Mouse (Mus musculus): ENCODE data around the gene Zfand3.
A peak's percentile ranks its signal among the peaks of the same experiment; 100 is the strongest.

Gene Zfand3

GRCm38 (mm10) chr17:29998566-29999295 lies 5.8 kb upstream of the Zfand3 start:
- DNase-seq (ENCODE audit: low spot score): no peak

GRCm38 (mm10) chr17:30005103-30005443 lies 540 bp downstream of the Zfand3 start:
- no peak for DNase-seq (ENCODE audit: low spot score)

GRCm38 (mm10) chr17:30005451-30005941 lies 963 bp downstream of the Zfand3 start:
- peak; percentile 35 for DNase-seq (ENCODE audit: low spot score)

- DNase-seq (ENCODE audit: low spot score): no peak
Observed at GRCm38 (mm10) chr17:30006877-30007276, 2.3 kb downstream of the Zfand3 start.

GRCm38 (mm10) chr17:30007883-30008282 lies 3.4 kb downstream of the Zfand3 start:
- DNase-seq (ENCODE audit: low spot score): no peak

GRCm38 (mm10) chr17:30008392-30008791 lies 3.9 kb downstream of the Zfand3 start:
- no peak for DNase-seq (ENCODE audit: low spot score)

GRCm38 (mm10) chr17:30014660-30015059 lies 10.1 kb downstream of the Zfand3 start:
- no peak for DNase-seq (ENCODE audit: low spot score)

- DNase-seq (ENCODE audit: low spot score): no peak
Observed at GRCm38 (mm10) chr17:30018927-30019610, 14.5 kb downstream of the Zfand3 start.

GRCm38 (mm10) chr17:30019942-30020341 lies 15.4 kb downstream of the Zfand3 start:
- no peak for DNase-seq (ENCODE audit: low spot score)

GRCm38 (mm10) chr17:30024651-30025050 lies 20.1 kb downstream of the Zfand3 start:
- peak; percentile 75 for DNase-seq (ENCODE audit: low spot score)

- no peak for DNase-seq (ENCODE audit: low spot score)
Observed at GRCm38 (mm10) chr17:30026617-30027016, 22.1 kb downstream of the Zfand3 start.

- DNase-seq (ENCODE audit: low spot score): no peak
Observed at GRCm38 (mm10) chr17:30027343-30028029, 23.0 kb downstream of the Zfand3 start.

GRCm38 (mm10) chr17:30029633-30030226 lies 25.2 kb downstream of the Zfand3 start:
- DNase-seq (ENCODE audit: low spot score): no peak

- no peak for DNase-seq (ENCODE audit: low spot score)
Observed at GRCm38 (mm10) chr17:30032796-30033195, 28.3 kb downstream of the Zfand3 start.

- no peak for DNase-seq (ENCODE audit: low spot score)
Observed at GRCm38 (mm10) chr17:30033991-30034390, 29.5 kb downstream of the Zfand3 start.

- no peak for DNase-seq (ENCODE audit: low spot score)
Observed at GRCm38 (mm10) chr17:30035216-30036005, 30.9 kb downstream of the Zfand3 start.

- no peak for DNase-seq (ENCODE audit: low spot score)
Observed at GRCm38 (mm10) chr17:30043163-30043822, 38.8 kb downstream of the Zfand3 start.

GRCm38 (mm10) chr17:30045181-30045580 lies 40.6 kb downstream of the Zfand3 start:
- DNase-seq (ENCODE audit: low spot score): no peak

- no peak for DNase-seq (ENCODE audit: low spot score)
Observed at GRCm38 (mm10) chr17:30046654-30047053, 42.1 kb downstream of the Zfand3 start.

- DNase-seq (ENCODE audit: low spot score): no peak
Observed at GRCm38 (mm10) chr17:30051523-30052346, 47.2 kb downstream of the Zfand3 start.

Data from urinary bladder, postnatal 25 days (tissue).